Mouse (Mus musculus): ENCODE data around the gene Sez6.

Sez6 gene

DNA sequence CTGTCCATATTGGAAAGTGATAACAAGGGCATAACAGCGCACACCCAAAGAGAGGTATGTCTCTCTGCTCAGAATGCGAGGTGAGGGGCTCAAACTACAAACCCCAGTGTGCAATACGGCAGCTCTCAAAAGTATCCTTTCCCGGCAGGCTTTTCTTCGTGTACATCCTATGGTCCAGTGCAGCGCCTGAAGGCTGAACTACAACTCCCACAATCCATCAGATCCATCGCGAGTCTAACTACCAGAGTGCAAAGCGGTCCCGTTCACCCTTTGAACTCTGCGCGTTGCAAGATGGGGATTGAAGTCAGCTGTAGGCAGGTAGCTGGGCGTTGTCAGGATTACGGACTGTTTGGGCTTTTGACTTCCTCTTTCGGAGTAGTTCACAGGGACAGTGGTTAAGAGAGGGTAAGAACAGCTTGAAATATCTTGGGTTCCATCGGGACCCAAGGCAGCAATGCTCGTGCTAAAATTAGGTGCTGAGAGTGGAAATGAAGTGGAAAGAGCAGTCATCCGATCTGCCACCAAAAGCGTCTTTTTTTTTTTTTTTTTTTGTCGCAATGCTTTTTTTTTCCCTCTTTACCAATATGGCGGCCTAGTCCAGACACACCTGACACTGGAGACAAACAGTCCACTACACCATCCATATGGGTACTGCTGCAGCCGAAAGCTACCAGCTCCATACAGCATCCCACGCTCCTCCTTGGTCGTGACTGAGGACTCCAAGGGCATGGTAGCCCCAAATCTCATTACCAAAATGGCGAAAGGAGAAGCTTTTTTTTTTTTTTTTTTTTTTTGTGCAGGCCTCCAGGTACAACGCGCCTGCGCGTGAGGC, 51.2 kb downstream of the Sez6 start:
- peak; percentile 85 for DNase-seq (ENCODE audit: low spot score)

DNA sequence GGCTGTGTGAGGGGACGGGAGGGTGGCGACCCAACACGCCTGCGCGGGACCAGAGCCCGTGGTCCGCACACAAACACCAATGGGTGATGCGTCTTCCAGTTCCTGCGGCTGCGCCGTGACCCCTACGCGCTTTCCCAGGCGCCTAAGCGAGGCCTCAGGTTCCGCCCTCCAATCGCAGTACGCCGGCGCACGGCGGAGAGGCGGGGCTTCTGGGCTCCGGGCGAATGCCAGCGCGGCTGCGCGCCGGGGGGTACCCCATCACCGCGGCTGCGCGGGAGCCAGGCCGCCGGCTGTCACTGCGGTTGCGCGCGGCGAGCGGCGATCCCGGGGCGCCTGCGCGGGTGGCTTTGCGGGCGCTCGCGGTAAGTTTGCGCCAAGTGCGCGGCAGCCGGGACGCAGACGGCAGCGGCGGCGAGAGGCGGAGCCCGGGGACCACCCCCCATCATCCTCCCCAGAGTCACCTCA, 51.9 kb downstream of the Sez6 start, which contains the start of gene Phf12:
Gene Phf12, plus strand, starts transcription at position 314 of the 465 bp plus-strand sequence.
- DNase-seq (ENCODE audit: low spot score): peak; percentile 100

DNA sequence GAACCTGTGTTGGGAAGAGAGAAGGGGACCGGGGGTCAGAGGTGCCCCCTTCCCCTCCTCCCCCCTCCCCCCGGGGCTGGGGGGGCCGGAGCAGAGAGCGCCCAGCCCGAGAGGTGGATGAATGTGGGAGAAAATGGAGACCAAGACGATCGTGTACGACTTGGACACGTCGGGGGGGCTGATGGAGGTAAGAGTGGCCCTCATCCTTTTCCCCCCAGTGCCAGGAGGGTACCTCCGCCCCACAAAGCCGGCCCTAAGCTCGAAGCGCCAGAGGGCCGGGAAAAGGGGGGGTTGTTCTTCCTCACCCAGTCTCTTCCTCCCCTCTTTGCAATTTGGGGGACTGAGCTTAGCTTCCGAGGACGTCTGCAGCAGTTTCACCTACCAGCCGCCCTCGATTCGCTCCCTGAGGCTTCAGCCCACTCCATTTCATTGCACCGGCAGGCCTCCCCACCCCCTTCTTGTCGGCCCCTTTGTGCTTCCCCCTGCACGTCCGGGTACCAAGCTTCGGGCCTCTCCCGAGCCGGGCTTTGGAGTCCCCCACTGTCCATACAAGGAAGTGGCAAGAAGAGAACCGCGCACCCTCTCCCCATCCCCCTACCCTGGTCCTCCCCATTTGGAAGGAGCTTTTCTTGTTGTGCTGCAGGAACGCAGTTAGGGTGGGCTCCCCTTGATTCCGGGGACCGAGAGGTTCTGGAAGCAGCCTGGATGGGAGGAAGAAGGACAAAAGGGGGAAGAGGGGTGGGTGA, 52.8 kb downstream of the Sez6 start:
- peak; percentile 43 for DNase-seq (ENCODE audit: low spot score)

DNA sequence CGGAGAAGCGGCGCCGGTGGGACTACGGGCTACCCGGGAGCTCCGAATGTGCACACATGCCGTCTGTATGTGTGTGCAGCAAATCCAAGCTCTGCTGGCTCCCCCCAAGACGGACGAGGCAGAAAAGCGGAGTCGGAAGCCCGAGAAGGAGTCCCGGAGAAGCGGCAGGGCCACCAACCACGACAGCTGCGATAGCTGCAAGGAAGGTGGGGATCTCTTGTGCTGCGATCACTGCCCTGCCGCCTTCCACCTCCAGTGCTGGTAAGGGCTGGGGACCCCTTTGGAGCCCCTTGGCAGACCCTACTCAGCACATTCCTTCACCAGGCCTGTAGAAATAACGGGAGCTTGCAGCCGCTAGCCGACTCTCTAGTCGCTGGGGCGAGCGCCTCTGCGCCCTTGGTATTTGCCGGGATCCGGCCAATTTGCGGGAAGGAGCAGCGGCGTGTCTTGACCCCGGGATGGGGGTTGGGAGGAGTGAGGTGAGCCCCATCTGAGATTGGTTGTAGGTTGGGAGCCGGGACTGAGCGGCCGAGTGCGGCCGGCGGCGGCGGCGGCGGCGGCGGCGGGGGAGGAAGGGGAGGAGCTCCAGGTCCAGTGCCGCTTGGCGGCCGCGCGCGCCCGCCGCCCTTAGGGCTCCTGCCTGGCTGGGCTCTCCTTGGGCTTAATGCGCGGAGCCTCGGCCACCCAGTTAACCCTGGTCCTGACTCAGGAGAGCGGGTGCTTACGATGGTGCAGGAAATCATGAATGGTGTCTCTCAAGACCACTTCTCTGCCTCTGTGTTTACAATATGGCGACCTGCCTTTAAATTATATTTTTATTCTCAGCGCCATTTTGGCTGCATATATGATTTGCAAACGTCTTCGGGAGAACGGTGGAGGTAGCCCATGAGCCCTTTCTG, 53.6 kb downstream of the Sez6 start:
- peak; percentile 59 for DNase-seq (ENCODE audit: low spot score)

DNA sequence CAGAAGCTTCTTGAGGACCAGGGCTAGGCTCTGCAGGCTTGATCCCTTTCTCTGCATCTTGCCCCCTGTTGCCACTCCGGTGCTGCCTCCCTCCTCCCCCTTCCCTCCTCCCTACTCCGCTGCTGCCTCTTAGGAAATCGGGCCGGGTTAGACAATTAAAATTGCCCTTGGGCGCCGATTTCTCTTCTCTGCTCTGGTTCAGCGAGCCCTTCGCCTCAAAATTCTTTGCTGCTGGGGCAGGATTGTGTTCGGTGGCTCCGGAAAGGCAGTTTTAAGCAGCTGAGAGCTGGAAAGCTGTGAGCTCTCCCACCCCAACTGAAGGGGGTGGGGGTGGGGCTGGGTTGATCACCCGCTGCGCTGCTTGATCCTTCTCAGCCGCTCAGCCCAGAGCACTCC, 54.2 kb downstream of the Sez6 start:
- DNase-seq (ENCODE audit: low spot score): no peak

DNA sequence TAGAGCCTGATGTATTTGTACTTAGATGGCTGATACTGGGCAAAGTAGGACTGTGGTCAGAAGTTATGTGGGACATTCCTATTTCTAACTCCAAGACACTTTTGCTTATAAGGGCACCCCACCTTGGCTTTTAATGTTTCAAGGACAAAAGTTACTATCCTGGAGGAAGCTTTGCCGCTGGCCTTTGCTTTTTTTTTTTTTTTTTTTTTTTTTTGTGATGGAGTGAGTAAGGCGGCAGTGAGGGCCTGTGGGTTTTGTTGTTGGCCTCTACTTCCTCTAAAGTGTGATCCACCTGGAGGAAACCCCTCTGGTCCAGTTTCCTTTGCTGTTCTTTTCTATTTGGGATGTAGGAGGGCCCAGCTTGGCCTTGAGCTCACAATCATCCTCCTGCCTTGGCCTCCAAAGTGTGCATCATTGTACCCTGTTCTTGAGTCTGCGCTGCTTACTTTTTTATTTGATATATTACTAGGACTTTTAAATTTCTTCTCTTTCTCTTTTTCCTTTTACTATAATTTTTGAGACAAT, 55.0 kb downstream of the Sez6 start:
- DNase-seq (ENCODE audit: low spot score): no peak

DNA sequence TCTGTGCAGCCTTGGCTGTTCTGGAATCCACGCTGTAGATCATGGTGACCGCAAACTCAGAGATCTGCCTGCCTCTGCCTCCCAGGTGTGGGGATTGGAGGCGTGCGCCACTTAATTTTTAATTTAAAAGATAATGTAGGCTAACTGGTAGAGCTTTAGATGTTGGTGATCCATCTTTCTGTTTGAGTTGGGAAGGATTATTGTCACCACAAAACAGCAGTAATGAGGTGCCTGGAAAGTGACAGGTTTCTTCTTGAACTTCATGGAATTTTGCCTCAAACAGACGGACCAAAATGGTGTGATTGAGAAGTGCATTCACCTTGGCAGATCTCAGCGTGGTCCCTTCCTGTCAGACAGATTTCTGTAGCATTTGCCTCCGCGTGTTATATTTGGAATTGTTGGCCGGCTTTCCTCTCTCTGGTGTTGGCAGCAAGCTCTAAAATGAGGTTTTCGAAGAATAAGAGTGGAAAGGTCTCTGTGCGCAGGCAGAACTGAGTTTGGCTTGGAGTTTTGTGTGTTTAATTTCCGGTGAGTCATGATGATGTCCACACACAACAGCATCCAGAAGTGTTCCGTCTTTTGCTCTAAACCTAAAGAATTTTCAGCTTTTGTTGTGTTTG, 58.6 kb downstream of the Sez6 start:
- DNase-seq (ENCODE audit: low spot score): no peak

DNA sequence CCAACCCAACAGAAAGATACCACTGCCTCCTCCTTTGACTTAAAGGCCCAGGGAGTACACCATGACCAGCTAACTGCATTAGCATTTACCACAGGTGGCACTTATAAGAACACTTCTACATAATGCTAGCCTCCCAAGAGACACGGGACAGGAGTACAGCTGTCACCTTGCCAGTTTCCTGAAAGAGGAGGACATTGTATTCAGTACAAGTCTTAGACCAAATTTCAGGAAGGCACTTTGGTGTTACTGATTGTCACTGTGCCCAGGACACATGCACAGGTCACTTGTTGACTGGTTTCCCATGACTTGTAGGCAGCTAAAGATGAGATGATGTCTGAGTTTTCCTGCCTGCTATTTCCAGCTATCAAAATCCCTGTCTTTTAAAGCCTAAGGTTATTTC, 65.0 kb downstream of the Sez6 start:
- DNase-seq (ENCODE audit: low spot score): no peak

DNA sequence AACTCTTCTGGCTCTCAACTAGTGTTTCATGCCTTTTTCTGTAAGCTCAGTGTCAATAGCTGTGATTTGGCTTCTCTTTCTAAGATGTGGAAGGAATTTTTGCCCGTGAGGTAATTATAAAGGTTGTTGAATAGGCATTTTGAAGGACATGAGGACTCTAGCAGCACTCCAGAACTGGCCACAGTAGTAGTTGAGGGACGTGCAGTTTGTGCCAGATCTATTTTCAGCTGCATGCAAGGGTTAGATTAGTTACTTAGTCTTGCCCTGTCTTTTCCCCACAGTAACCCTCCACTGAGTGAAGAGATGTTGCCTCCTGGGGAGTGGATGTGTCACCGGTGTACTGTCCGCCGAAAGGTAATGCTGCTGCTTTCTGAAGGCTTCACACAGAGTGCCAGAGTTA, 75.8 kb downstream of the Sez6 start:
- no peak for DNase-seq (ENCODE audit: low spot score)

DNA sequence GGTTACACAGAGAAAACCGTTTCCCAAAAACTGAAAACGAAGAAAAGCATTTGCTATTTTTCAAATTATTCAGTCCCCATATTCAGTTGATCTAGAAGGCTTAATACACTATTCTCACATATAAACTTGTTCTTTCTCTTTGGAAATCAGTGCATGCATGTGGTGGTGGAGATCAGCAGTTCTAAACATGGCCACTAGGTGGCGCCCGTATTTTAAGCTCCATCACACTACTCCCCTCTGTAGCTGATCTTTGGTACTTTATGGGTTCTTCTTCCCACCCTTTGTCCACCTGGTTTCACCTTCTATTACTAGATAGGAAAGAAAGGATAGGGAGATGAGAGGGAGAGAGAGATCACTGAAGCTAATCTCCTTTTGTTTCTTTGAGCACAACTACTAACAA, 89.1 kb downstream of the Sez6 start:
- peak; percentile 54 for DNase-seq (ENCODE audit: low spot score)

DNA sequence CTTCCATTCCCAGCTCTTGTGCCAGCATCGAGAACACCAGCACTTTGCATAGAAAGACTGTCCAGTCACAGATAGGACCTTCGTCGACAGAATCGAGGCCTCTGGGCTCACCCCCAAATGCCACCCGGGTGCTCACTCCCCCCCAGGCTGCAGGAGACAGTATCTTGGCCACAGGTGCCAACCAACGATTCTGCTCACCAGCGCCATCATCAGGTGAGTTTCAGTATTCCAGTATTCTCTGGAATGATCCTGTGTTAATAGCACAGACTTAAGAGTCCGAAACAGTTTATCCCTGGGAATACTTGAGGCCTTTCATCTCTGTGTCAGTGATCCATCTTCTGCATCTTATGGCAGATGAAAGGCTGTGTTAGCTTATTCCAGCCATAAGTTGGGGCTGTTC, 93.0 kb downstream of the Sez6 start:
- peak; percentile 25 for DNase-seq (ENCODE audit: low spot score)
